ENCODE assay signal across 25 mouse cellular contexts in the genomic region with DNA sequence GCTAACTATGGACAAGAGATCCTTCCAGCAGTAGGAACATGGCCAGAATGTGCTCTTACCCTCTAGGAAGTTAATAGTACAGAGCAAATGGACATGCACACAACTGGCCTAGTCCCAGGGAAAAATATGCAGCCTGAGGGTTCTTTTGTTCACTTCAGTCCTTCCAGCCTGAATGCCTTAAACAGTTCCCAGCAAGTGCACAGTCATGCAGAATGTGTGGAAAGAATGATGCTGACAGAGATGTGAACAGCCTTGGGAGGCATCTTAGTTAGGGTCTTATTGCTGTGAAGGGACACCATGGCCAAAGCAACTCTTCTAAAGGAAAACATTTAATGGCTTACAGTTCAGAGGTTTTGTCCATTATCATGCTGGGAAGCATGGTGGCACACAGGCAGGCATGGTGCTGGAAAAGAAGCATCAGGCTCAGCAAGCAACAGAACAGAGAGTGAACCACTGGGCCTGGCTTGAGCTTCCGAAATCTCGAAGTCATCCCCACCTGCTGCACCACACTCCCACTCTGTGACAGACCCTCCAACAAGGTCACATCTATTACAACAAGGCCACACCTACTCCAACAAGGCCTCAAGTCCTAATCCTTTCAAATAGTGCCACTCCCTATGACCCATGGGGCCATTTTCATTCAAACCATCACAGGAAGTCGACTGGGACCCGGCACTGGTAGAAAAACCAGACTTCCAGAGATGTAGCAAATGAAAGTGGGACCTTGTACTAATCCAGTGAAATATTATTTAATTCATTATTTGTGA.
DNase-seq lines count a peak whose midpoint lies in the region; ATAC-seq and TF ChIP-seq lines count a peak whose summit lies in the region.
"Had no signal": no experiment of that assay in that cellular context is flagged by ENCODE, and none has a peak within 500 bp of the region (broad histone marks: within the 10 kb centered on the region; RNA-seq: fewer than 3 reads in every experiment).

No protein-coding gene starts in this region.

- no peak overlapping the region for H3K9ac ChIP-seq in forebrain, embryonic 14.5 days (ENCODE audit: low read length)
- H3K9ac ChIP-seq: forebrain, embryonic 13.5 days; forebrain, postnatal 0 days; hindbrain, embryonic 13.5 days; intestine, embryonic 15.5 days had no signal

- no peaks in the 10 kb centered on the region for H3K27me3 ChIP-seq in kidney, adult 2 months (replicated peaks; ENCODE audit: control insufficient read depth, insufficient read depth, low read length)
- H3K27me3 ChIP-seq in forebrain, embryonic 14.5 days (replicated peaks; ENCODE audit: control insufficient read depth, insufficient read depth, low read length), result no peaks in the 10 kb centered on the region
- H3K27me3 ChIP-seq: forebrain, embryonic 13.5 days; hindbrain, embryonic 13.5 days; intestine, embryonic 15.5 days had no signal

- no peak overlapping the region for H3K27ac ChIP-seq in kidney, adult 2 months (ENCODE audit: insufficient read depth, low read depth, low read length)
- no peak overlapping the region for H3K27ac ChIP-seq in forebrain, embryonic 14.5 days (ENCODE audit: low read depth, low read length)
- H3K27ac ChIP-seq: forebrain, embryonic 10.5 days; forebrain, embryonic 13.5 days; hindbrain, embryonic 10.5 days; hindbrain, embryonic 13.5 days; intestine, embryonic 15.5 days had no signal

- no peak for TF ChIP-seq CTCF in kidney, adult 2 months (conservative IDR thresholded peaks at IDR 0.05; ENCODE audit: insufficient read depth, insufficient read length, low read depth, low read length)

- no peak overlapping the region for H3K4me2 ChIP-seq in forebrain, embryonic 14.5 days (ENCODE audit: low read length)
- H3K4me2 ChIP-seq: forebrain, embryonic 13.5 days; heart, embryonic 11.5 days; hindbrain, embryonic 13.5 days; intestine, embryonic 15.5 days had no signal

- no peaks in the 10 kb centered on the region for H3K9me3 ChIP-seq in forebrain, embryonic 14.5 days (replicated peaks; ENCODE audit: control insufficient read depth, low read length)
- H3K9me3 ChIP-seq: forebrain, embryonic 10.5 days; forebrain, embryonic 13.5 days; hindbrain, embryonic 10.5 days; hindbrain, embryonic 13.5 days; intestine, embryonic 15.5 days had no signal

- ATAC-seq in forebrain, embryonic 14.5 days, result no peak
- ATAC-seq: activated CD4-positive, CD25-positive, alpha-beta regulatory T cell, adult 4 months; CD4-positive, CD25-positive, alpha-beta regulatory T cell, adult 4 months; forebrain, embryonic 13.5 days; forebrain, postnatal 0 days; hindbrain, embryonic 16.5 days; intestine, embryonic 15.5 days had no signal

- peak; percentile 35 for DNase-seq in kidney, adult 2 months
- no peak for DNase-seq in kidney, postnatal 25 days
- DNase-seq in ES-CJ7 (ENCODE audit: low read depth, low spot score) (peak; percentile 76), ZHBTc4 (ENCODE audit: low read depth, low spot score) (peak; percentile 78)
- DNase-seq in Muller cell, postnatal 12 days (ENCODE audit: inconsistent ontology term), result peak; percentile 86
- no peak for DNase-seq in forebrain, embryonic 14.5 days (ENCODE audit: low spot score)
- no peak for DNase-seq in spleen, postnatal 4 days (ENCODE audit: low spot score in 2 of 2)
- no peak for DNase-seq in thymus, postnatal 4 days
- DNase-seq: adrenal gland, adult 8-10 months; adrenal gland, postnatal 25 days; cerebellum, adult 18-20 months; cerebellum, adult 9-10 months; cerebellum, postnatal 14 days; forebrain, postnatal 0 days; gastrocnemius, postnatal 25 days; heart, postnatal 36 days had no signal

- H3K4me3 ChIP-seq in kidney, adult 2 months (ENCODE audit: insufficient read depth, low read depth, low read length), result no peak overlapping the region
- H3K4me3 ChIP-seq in forebrain, embryonic 14.5 days (ENCODE audit: low read depth, low read length), result no peak overlapping the region
- H3K4me3 ChIP-seq: forebrain, embryonic 10.5 days; forebrain, embryonic 13.5 days; hindbrain, embryonic 10.5 days; hindbrain, embryonic 13.5 days; intestine, embryonic 15.5 days had no signal

- H3K4me1 ChIP-seq in kidney, adult 2 months (ENCODE audit: control insufficient read depth, insufficient read depth, low read length), result peaks cover 15% of the 10 kb centered on the region
- H3K4me1 ChIP-seq in forebrain, embryonic 14.5 days (ENCODE audit: control insufficient read depth, insufficient read depth, low read length), result no peaks in the 10 kb centered on the region
- H3K4me1 ChIP-seq: forebrain, embryonic 10.5 days; forebrain, embryonic 13.5 days; hindbrain, embryonic 10.5 days; hindbrain, embryonic 13.5 days; intestine, embryonic 15.5 days had no signal

- no peak for TF ChIP-seq POLR2A in kidney, adult 2 months (IDR thresholded peaks at IDR 0.05; ENCODE audit: low read depth, low read length)

- 94% methylated on average over 4 of the region's 4 CpGs for WGBS in kidney, adult 2 months
- WGBS in forebrain, embryonic 14.5 days, result 92% methylated on average over 4 of the region's 4 CpGs

- no peaks in the 10 kb centered on the region for H3K36me3 ChIP-seq in kidney, adult 2 months (ENCODE audit: control insufficient read depth, insufficient read depth, low read length)
- no peaks in the 10 kb centered on the region for H3K36me3 ChIP-seq in forebrain, embryonic 14.5 days (ENCODE audit: control insufficient read depth, insufficient read depth, low read length)
- H3K36me3 ChIP-seq: forebrain, embryonic 10.5 days; hindbrain, embryonic 10.5 days; hindbrain, embryonic 13.5 days; intestine, embryonic 15.5 days had no signal

Comparison
In these comparisons a context has a peak if more than half of its experiments do, and no peak if none do; other contexts are left out.
1. DNase-seq: peak in kidney, adult 2 months (single experiment), ES-CJ7 (single experiment), Muller cell, postnatal 12 days (single experiment) and ZHBTc4 (single experiment); none in kidney, postnatal 25 days (0 of 2), forebrain, embryonic 14.5 days (single experiment), spleen, postnatal 4 days (0 of 2) and thymus, postnatal 4 days (single experiment).